ENCODE assay signal across 19 mouse cellular contexts in genomic region chr16:76160879-76161278, GRCm38 (mm10).
"Had no signal": no experiment of that assay in that cellular context is flagged by ENCODE, and none has a peak within 500 bp of the region (broad histone marks: within the 10 kb centered on the region; RNA-seq: fewer than 3 reads in every experiment).

No protein-coding gene starts in this region.

- H3K36me3 ChIP-seq: liver, embryonic 12.5 days; midbrain, embryonic 10.5 days had no signal

- H3K4me1 ChIP-seq: liver, embryonic 12.5 days; megakaryocyte, embryonic 14.5 days; midbrain, embryonic 10.5 days had no signal

- DNase-seq: lung, adult 18-20 months; lung, embryonic 14.5 days; lung, postnatal 10 days; lung, postnatal 4 days; midbrain, embryonic 14.5 days; retina, postnatal 1 day; right cerebral cortex, adult 18-20 months; right cerebral cortex, postnatal 25 days; right cerebral cortex, postnatal 4 days; spleen, adult 18-20 months; thymus, adult 18-20 months; thymus, postnatal 14 days; thymus, postnatal 36 days had no signal

- ATAC-seq: liver, embryonic 12.5 days; midbrain, embryonic 16.5 days had no signal

- H3K27me3 ChIP-seq: liver, embryonic 12.5 days; megakaryocyte, embryonic 14.5 days had no signal

- H3K4me3 ChIP-seq: liver, embryonic 12.5 days; megakaryocyte, embryonic 14.5 days; midbrain, embryonic 10.5 days; myocyte had no signal

- H3K27ac ChIP-seq: liver, embryonic 12.5 days; liver, embryonic 14.5 days; midbrain, embryonic 10.5 days had no signal

- H3K9me3 ChIP-seq: liver, embryonic 12.5 days; megakaryocyte, embryonic 14.5 days; midbrain, embryonic 10.5 days had no signal

- H3K4me2 ChIP-seq: liver, embryonic 12.5 days; lung, embryonic 14.5 days had no signal

- H3K9ac ChIP-seq: liver, embryonic 12.5 days; liver, embryonic 14.5 days; lung, embryonic 14.5 days had no signal
